24 mouse cellular contexts compared by ENCODE assay signal in the genomic region with DNA sequence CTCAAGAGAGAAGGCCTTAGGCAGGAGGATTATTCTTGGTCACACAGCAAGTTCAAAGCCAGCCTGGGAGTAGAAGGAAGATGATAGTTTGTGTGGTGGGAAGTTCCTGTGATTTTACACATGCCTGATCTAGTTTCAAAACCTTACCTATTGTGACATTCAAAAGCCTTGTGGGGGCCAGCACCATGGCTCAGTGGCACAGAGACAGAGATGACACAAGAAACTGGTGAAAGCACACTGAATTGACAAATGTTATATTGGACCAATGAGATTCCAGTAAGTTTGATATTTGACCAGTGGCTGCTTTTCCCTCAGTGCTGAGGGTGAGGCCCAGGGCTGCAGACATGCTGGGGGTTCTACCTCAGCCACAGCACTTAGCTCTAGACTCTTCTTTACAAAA.
A peak's percentile ranks its signal among the peaks of the same experiment; 100 is the strongest.
DNase-seq lines count a peak whose midpoint lies in the region; ATAC-seq and TF ChIP-seq lines count a peak whose summit lies in the region.
"Had no signal": no experiment of that assay in that cellular context is flagged by ENCODE, and none has a peak within 500 bp of the region (broad histone marks: within the 10 kb centered on the region; RNA-seq: fewer than 3 reads in every experiment).

No protein-coding gene starts in this region.

- no peak overlapping the region for H3K27ac ChIP-seq in hindbrain, postnatal 0 days
- H3K27ac ChIP-seq: embryonic facial prominence, embryonic 10.5 days; embryonic facial prominence, embryonic 12.5 days; forebrain, embryonic 13.5 days; forebrain, embryonic 15.5 days had no signal

- H3K4me3 ChIP-seq in hindbrain, postnatal 0 days (ENCODE audit: low read length): no peak overlapping the region
- H3K4me3 ChIP-seq: embryonic facial prominence, embryonic 10.5 days; embryonic facial prominence, embryonic 12.5 days; forebrain, embryonic 13.5 days; forebrain, embryonic 15.5 days had no signal

- no peak for TF ChIP-seq CTCF in hindbrain, postnatal 0 days (IDR thresholded peaks at IDR 0.05; ENCODE audit: low read depth)

- H3K27me3 ChIP-seq in hindbrain, postnatal 0 days (ENCODE audit: insufficient read depth, low read length): no peaks in the 10 kb centered on the region
- H3K27me3 ChIP-seq: embryonic facial prominence, embryonic 12.5 days; forebrain, embryonic 13.5 days; forebrain, embryonic 15.5 days; Patski had no signal

- DNase-seq in heart, adult 11 months: peak; percentile 66
- DNase-seq in heart, postnatal 36 days: no peak
- DNase-seq in 416B (ENCODE audit: low read depth): peak; percentile 39
- no peak for DNase-seq in hindbrain, postnatal 0 days (ENCODE audit: low spot score)
- DNase-seq in kidney, postnatal 36 days: no peak
- DNase-seq: adrenal gland, adult 8-10 months; adrenal gland, postnatal 14 days; adrenal gland, postnatal 36 days; B cell, adult 2 months; cerebellum, adult 11-12 months; cerebellum, adult 2 months; cerebellum, adult 9-10 months; cerebellum, postnatal 10 days; cerebellum, postnatal 25 days had no signal

- H3K36me3 ChIP-seq in hindbrain, postnatal 0 days (ENCODE audit: insufficient read depth, low read length): no peaks in the 10 kb centered on the region
- H3K36me3 ChIP-seq: embryonic facial prominence, embryonic 10.5 days; embryonic facial prominence, embryonic 12.5 days; forebrain, embryonic 15.5 days; G1E had no signal

- H3K4me2 ChIP-seq in hindbrain, postnatal 0 days (ENCODE audit: low read depth, low read length): no peak overlapping the region
- H3K4me2 ChIP-seq: embryonic facial prominence, embryonic 12.5 days; forebrain, embryonic 13.5 days; forebrain, embryonic 15.5 days had no signal

- peak; percentile 82 for ATAC-seq in granulocyte monocyte progenitor cell, adult 5-6 weeks (replicated peaks; ENCODE audit: poor library complexity, severe bottlenecking)
- ATAC-seq in megakaryocyte progenitor cell, adult 5-6 weeks (replicated peaks; ENCODE audit: poor library complexity): peak; percentile 86
- no peak for ATAC-seq in hindbrain, postnatal 0 days
- ATAC-seq: activated CD4-positive, CD25-positive, alpha-beta regulatory T cell, adult 4 months; CD4-positive, CD25-positive, alpha-beta regulatory T cell, adult 4 months; forebrain, embryonic 13.5 days; forebrain, embryonic 15.5 days; Patski had no signal

- H3K9me3 ChIP-seq in hindbrain, postnatal 0 days (ENCODE audit: low read length): no peaks in the 10 kb centered on the region
- H3K9me3 ChIP-seq: embryonic facial prominence, embryonic 10.5 days; embryonic facial prominence, embryonic 12.5 days; forebrain, embryonic 13.5 days; forebrain, embryonic 15.5 days; G1E had no signal

- H3K4me1 ChIP-seq in hindbrain, postnatal 0 days (ENCODE audit: insufficient read depth, low read length): no peaks in the 10 kb centered on the region
- H3K4me1 ChIP-seq: embryonic facial prominence, embryonic 12.5 days; forebrain, embryonic 15.5 days had no signal

- H3K9ac ChIP-seq in hindbrain, postnatal 0 days (replicated peaks; ENCODE audit: low read length): no peak overlapping the region
- H3K9ac ChIP-seq: embryonic facial prominence, embryonic 12.5 days; forebrain, embryonic 13.5 days; forebrain, embryonic 15.5 days had no signal

- intact Hi-C loops in heart, postnatal 36 days (cut with DNase I): no loop called here

Comparison
In these comparisons a context has a peak if more than half of its experiments do, and no peak if none do; other contexts are left out.
1. DNase-seq: peak in heart, adult 11 months (single experiment) and 416B (single experiment); none in heart, postnatal 36 days (0 of 2), hindbrain, postnatal 0 days (single experiment) and kidney, postnatal 36 days (0 of 2).